Mouse (Mus musculus) midbrain, embryonic 13.5 days (tissue): ENCODE data around the gene Hmgn2. TPM values are rescaled to one million over a fixed set of nuclear protein-coding genes. Genes with fewer than 3 reads are reported as not detected.

Experiments
- ATAC-seq: fragments of 200-750 bp; cut with Nextera tagmentation; 2 replicates; pipeline ENCODE4 v1.8.0; 2017; ENCODE audit warnings: mild to moderate bottlenecking, moderate TSS enrichment, moderate library complexity
- H3K27ac ChIP-seq: fragments of 300-500 bp; sonication (generic); 2 replicates; pipeline ENCODE4 v1.5.1; 2015; ENCODE audit warnings: inconsistent platforms, mild to moderate bottlenecking, moderate library complexity
- H3K27me3 ChIP-seq: fragments of 300-500 bp; sonication (generic); 2 replicates; pipeline ENCODE4 v1.6.1; 2015; ENCODE audit warnings: mild to moderate bottlenecking, inconsistent platforms
- H3K36me3 ChIP-seq: fragments of 300-500 bp; sonication (generic); 2 replicates; pipeline ENCODE4 v1.6.1; 2015; ENCODE audit warnings: mild to moderate bottlenecking, inconsistent platforms
- H3K4me1 ChIP-seq: fragments of 300-500 bp; sonication (generic); replicated peaks from 2 replicates; pipeline ENCODE4 v1.6.1; 2015; ENCODE audit warnings: inconsistent platforms
- H3K4me2 ChIP-seq: fragments of 300-500 bp; sonication (generic); replicated peaks from 2 replicates; pipeline ENCODE4 v1.6.1; 2015; ENCODE audit warnings: moderate library complexity, mild to moderate bottlenecking, inconsistent platforms
- H3K4me3 ChIP-seq: fragments of 300-500 bp; sonication (generic); replicated peaks from 2 replicates; pipeline ENCODE4 v1.5.1; 2015; ENCODE audit warnings: mild to moderate bottlenecking, inconsistent platforms
- H3K9ac ChIP-seq: fragments of 300-500 bp; sonication (generic); replicated peaks from 2 replicates; pipeline ENCODE4 v1.6.1; 2015; ENCODE audit warnings: mild to moderate bottlenecking, inconsistent platforms
- H3K9me3 ChIP-seq: fragments of 300-500 bp; sonication (generic); 2 replicates; pipeline ENCODE4 v1.6.1; 2016; ENCODE audit warnings: mild to moderate bottlenecking, inconsistent platforms
- WGBS: fragments of 180-500 bp; shearing (Covaris S2); methylation state at CpG from one replicate; pipeline ENCODE4 v1.1.7; 2015; 5-methylcytosine and 5-hydroxymethylcytosine counted together
- polyA plus RNA-seq: library from polyadenylated mRNA; unstranded; fragments of >200 nt; fragmentation: Nextera tagmentation; extraction: Ambion mirVana; gene quantifications from 2 replicates; pipeline ENCODE4 v1.2.1, GENCODE M21; 2015

Hmgn2 gene
- polyA plus RNA-seq, result 1,712 and 1,823 TPM in 2 replicates

DNA sequence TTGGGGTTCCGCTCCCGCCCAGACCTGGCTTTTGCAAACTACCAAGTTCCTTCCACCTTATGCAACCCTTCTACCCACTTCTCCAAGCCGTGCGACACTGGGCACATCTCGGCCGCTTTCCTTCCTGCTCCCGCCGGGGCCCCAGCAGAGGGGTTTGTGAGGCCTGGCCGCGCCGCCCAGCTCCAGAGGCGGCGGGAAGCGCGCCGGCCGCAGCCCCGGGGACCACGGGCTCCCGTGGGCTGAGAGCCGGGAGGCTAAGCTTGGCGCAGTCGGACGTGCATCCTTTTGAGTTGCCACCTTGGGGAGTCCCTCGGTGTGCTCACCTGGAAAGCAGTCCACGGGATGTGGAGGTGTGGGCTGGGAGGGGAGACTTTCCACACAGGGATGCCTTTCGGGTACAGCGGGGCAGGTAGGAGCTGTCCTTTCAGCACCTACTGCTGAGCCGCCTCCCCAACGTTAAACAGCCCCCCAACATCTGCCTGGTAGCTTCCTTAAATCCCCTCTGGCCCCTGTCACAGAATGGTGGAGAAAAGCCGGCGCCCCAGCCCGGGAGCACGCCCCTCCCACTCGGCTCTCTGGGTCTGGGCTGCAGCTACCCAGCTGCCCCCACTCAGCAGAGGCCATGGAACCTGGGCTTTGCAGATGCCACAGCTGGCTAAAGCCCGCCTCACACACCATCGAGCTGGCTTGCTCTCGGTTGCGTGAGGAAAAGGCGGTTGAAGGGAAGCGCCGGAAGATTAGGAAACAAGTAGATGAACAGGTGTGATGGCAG, at the start of gene Hmgn2:
TSS of gene Hmgn2 (minus strand) at position 501 of the 772 bp plus-strand sequence.
- Histone ChIP-seq H3K9me3 (no peaks in the 10 kb centered on the region), H3K4me1 (peaks cover 51% of the 10 kb centered on the region), H3K36me3 (peaks cover 30% of the 10 kb centered on the region), H3K27ac (peak within 1 kb of the TSS; percentile 99), H3K9ac (peak within 1 kb of the TSS; percentile 91), H3K27me3 (no peaks in the 10 kb centered on the region), H3K4me2 (peak within 1 kb of the TSS; percentile 95), H3K4me3 (peak within 1 kb of the TSS; percentile 70)
- WGBS, result under 1% methylated on average over 40 of the region's 42 CpGs
- peak; percentile 77 for ATAC-seq

GRCm38 (mm10) chr4:134017201-134017865, 48.9 kb upstream of the Hmgn2 start:
- H3K9ac ChIP-seq, result peak overlapping the region; percentile 59
- peaks cover 16% of the 10 kb centered on the region; the same call in 1 of the 2 replicates for H3K27me3 ChIP-seq
- no peaks in the 10 kb centered on the region for H3K36me3 ChIP-seq
- H3K27ac ChIP-seq, result peak overlapping the region; percentile 64
- 0 out of 2 replicates have a peak, but pooled peaks have one; percentile 5 for ATAC-seq
- peak overlapping the region; percentile 42 for H3K4me3 ChIP-seq
- H3K4me1 ChIP-seq, result peaks cover 54% of the 10 kb centered on the region
- WGBS, result 1% methylated on average over 21 of the region's 21 CpGs
- peak overlapping the region; percentile 67 for H3K4me2 ChIP-seq
- no peaks in the 10 kb centered on the region for H3K9me3 ChIP-seq

DNA sequence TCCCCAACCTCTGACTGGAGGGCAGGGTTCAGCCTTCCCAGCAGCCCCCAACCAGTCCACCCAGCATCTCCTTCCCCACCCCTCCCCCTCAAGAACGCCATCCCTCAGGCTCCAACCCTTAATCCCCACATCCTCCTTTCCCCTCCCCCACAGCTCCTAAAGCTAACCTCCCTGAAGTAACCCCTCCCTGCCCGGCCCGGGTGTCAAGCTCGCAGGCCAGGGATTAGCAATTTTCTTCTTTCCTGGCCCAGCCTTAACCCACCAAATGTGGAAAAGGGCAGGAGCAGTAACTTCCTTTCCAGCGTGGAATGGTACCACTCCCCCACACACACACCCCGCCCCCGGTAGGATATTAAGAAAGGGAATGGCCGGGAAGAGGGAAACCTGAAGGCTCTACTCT, 48.3 kb upstream of the Hmgn2 start:
- 0% methylated on average over 8 of the region's 8 CpGs for WGBS
- Histone ChIP-seq H3K4me2 (peak overlapping the region; percentile 67), H3K36me3 (no peaks in the 10 kb centered on the region), H3K27ac (peak overlapping the region; percentile 54; the same call in 1 of the 2 replicates), H3K9me3 (no peaks in the 10 kb centered on the region), H3K4me3 (peak overlapping the region; percentile 42), H3K27me3 (peaks cover 19% of the 10 kb centered on the region; the same call in 1 of the 2 replicates), H3K9ac (peak overlapping the region; percentile 59; the same call in 1 of the 2 replicates), H3K4me1 (peaks cover 59% of the 10 kb centered on the region)
- ATAC-seq, result no peak

- Histone ChIP-seq H3K36me3 (no peaks in the 10 kb centered on the region), H3K27ac (0 out of 2 replicates have a peak overlapping the region, but pooled peaks have one; percentile 9), H3K27me3 (peaks cover 19% of the 10 kb centered on the region; the same call in 1 of the 2 replicates), H3K4me1 (peaks cover 64% of the 10 kb centered on the region), H3K4me3 (peak overlapping the region; percentile 42; the same call in 1 of the 2 replicates), H3K9ac (no peak overlapping the region), H3K4me2 (peak overlapping the region; percentile 67), H3K9me3 (no peaks in the 10 kb centered on the region)
- ATAC-seq, result no peak
- 3% methylated on average over 7 of the region's 7 CpGs for WGBS
Measured at GRCm38 (mm10) chr4:134016208-134016607, 47.8 kb upstream of the Hmgn2 start.

DNA sequence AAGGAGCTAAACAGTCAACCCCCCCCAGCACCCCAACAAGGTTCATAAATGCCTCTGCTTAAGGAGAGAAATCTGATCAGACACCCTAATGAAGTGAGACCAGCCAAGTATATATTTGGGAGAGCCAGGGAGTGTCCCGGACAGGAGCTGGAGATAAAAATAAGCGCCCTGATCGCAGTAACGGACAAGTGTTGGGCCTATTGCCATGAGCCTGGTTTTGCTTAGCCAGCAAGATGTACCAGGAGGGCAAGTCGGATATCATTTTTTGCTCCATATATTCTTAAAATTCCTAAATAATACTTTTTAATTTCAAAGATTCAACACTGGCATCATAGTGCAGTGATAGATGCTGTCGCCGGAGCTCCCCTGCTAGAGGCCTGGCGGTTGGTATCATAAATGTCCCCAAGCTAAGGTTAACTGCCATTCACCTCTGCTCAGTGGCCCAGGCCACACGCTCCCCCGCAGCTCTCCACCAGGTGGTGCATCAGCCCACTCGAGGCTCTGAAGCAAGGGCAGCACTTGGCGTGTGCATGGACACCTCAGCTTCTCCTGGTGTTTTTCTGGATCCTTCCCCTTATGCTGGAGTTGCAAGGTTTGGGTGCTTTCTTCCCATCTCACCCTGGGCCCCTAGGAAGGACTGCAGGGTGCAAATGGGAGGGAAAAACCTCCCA, 44.5 kb upstream of the Hmgn2 start:
- peaks cover 38% of the 10 kb centered on the region for H3K4me1 ChIP-seq
- H3K4me2 ChIP-seq, result no peak overlapping the region
- H3K27me3 ChIP-seq, result peaks cover 11% of the 10 kb centered on the region; the same call in 1 of the 2 replicates
- ATAC-seq, result no peak
- 49% methylated on average over 12 of the region's 12 CpGs for WGBS
- H3K9me3 ChIP-seq, result no peaks in the 10 kb centered on the region
- H3K4me3 ChIP-seq, result no peak overlapping the region
- H3K36me3 ChIP-seq, result no peaks in the 10 kb centered on the region
- no peak overlapping the region for H3K27ac ChIP-seq
- no peak overlapping the region for H3K9ac ChIP-seq

DNA sequence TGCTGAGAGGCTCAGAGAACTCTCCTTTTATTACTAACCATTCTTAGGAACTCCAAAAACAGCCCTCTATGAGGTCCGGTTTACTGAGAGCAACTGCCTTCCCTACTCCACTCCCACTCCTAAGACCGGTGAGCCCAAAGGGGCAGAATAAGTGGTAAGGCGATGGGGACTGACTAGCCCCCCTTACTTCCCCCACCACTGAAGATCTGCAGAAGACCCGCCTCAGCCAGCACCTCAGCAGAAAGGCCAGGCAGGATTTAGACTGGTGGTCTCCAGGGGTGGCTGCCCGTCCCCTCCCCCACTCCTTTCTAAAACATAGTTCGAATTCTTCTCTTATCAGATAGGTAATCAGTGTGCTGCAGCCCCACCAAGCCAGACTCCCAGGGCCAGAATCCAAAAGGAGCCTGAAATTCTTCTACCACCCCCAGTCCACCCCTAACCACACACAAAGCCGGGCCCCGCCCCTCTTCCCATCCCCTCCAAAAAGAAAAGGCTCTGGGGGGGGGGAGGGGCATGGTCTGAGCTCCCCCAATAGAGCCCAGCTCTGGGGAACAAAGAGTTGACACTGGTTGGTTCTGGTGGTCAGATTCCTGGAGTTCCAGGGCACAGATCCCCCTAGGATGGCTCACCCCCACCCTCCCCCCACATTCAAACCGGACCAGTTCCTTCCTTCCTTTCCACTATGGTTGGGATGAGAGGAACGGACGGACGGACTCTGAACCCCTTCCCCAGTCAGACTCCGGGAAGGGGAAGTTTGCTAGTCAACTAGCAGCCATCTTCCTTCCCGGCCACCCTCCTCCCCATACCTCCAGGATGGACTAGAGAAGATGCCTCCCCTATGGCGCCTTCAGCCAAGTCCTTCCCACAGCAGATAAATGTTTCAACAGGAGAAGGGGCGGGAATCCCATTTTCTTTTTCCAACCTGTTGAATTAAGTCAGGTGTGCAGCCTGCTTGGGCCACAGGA, 43.3 kb upstream of the Hmgn2 start:
- Histone ChIP-seq H3K36me3 (no peaks in the 10 kb centered on the region), H3K27ac (no peak overlapping the region), H3K9ac (no peak overlapping the region), H3K9me3 (no peaks in the 10 kb centered on the region), H3K4me1 (peaks cover 25% of the 10 kb centered on the region), H3K4me2 (no peak overlapping the region), H3K4me3 (no peak overlapping the region), H3K27me3 (peaks cover 3% of the 10 kb centered on the region; the same call in 1 of the 2 replicates)
- WGBS, result 5% methylated on average over 16 of the region's 16 CpGs
- no peak for ATAC-seq

DNA sequence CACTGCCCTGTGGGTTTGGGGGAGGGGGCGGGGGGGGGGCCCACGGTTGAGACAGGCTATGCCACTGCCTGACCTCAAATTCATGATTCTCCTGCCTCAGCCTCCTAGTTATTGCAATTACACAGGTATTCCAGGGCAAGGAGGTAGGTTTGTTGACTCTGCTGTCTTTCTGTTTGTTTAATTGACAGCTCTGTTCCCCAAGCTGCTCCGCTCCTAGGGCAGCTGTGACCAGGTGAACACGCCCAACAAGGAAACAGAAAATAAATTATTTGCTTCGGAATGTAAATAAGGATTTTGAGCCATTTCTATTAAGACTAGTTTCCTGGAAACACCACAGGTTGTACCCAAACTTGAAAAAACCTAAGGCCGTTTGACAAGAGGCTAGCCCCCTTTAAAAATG, 41.3 kb upstream of the Hmgn2 start:
- Histone ChIP-seq H3K27me3 (peaks cover 3% of the 10 kb centered on the region; the same call in 1 of the 2 replicates), H3K4me3 (no peak overlapping the region), H3K27ac (no peak overlapping the region), H3K36me3 (no peaks in the 10 kb centered on the region), H3K9me3 (no peaks in the 10 kb centered on the region), H3K9ac (no peak overlapping the region), H3K4me2 (no peak overlapping the region), H3K4me1 (peaks cover 16% of the 10 kb centered on the region)
- no peak for ATAC-seq
- WGBS, result 63% methylated on average over 6 of the region's 6 CpGs

DNA sequence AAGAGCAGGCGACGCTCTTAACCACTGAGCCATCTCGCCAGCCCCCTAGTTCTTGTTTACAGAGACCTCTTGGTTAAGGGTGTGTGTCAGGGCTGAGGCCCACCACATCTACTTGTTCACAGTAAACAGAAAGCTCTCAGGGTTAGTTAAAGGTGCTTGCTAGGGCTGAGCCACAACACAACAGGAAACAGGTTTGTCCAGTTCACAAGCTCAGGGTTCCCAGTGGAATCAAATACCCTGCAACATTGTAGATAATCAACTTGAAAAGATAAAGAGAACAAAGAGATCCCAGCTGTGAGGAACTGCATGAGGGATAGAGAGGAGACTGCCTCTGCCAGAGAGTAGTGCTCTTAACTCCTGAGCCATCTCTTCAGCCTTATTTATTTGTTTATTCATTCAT, 38.4 kb upstream of the Hmgn2 start:
- Histone ChIP-seq H3K4me1 (peaks cover 27% of the 10 kb centered on the region), H3K4me3 (no peak overlapping the region), H3K27ac (no peak overlapping the region), H3K27me3 (no peaks in the 10 kb centered on the region), H3K4me2 (no peak overlapping the region), H3K9me3 (no peaks in the 10 kb centered on the region), H3K9ac (no peak overlapping the region), H3K36me3 (no peaks in the 10 kb centered on the region)
- no peak for ATAC-seq
- WGBS, result 93% methylated on average over 3 of the region's 3 CpGs

GRCm38 (mm10) chr4:134005581-134006358, 37.3 kb upstream of the Hmgn2 start:
- Histone ChIP-seq H3K4me2 (no peak overlapping the region), H3K36me3 (no peaks in the 10 kb centered on the region), H3K9ac (no peak overlapping the region), H3K27me3 (no peaks in the 10 kb centered on the region), H3K9me3 (no peaks in the 10 kb centered on the region), H3K27ac (no peak overlapping the region), H3K4me1 (peaks cover 21% of the 10 kb centered on the region), H3K4me3 (no peak overlapping the region)
- 76% methylated on average over 12 of the region's 12 CpGs for WGBS
- ATAC-seq, result no peak

- Histone ChIP-seq H3K27me3 (no peaks in the 10 kb centered on the region), H3K36me3 (no peaks in the 10 kb centered on the region), H3K4me1 (peaks cover 35% of the 10 kb centered on the region), H3K9ac (no peak overlapping the region), H3K4me2 (no peak overlapping the region), H3K4me3 (no peak overlapping the region), H3K9me3 (no peaks in the 10 kb centered on the region), H3K27ac (no peak overlapping the region)
- ATAC-seq, result no peak
- 5% methylated on average over 5 of the region's 5 CpGs for WGBS
Measured at GRCm38 (mm10) chr4:134002903-134003302, 34.5 kb upstream of the Hmgn2 start.
